Mouse (Mus musculus): ENCODE measurements around the gene Nup214.

GRCm38 (mm10) chr2:32058716-32059115 lies 84.5 kb downstream of the Nup214 start:
- TF ChIP-seq CTCF (IDR thresholded peaks at IDR 0.05; ENCODE audit: borderline replicate concordance, insufficient read depth, low read depth, low read length) (no peak), POLR2A (IDR thresholded peaks at IDR 0.05; ENCODE audit: borderline replicate concordance, insufficient read depth, low read length) (no peak)
